Mouse (Mus musculus) heart, adult 2 months (tissue): ENCODE results near the gene Hist2h4.

Source experiments
- CTCF ChIP-seq: fragments of 200-600 bp; IDR thresholded peaks from 2 replicates; pipeline ENCODE4 v1.8.1; 2022; ENCODE audit warnings: antibody characterized with exemption, mild to moderate bottlenecking, moderate library complexity
- EP300 ChIP-seq: fragments of 200-500 bp; IDR thresholded peaks from 2 replicates; pipeline ENCODE4 v1.6.1; 2011; ENCODE audit warnings: low read depth, low read length, control low read depth; ENCODE audit not compliant: insufficient read depth
- POLR2A ChIP-seq: fragments of 200-500 bp; IDR thresholded peaks from 2 replicates; pipeline ENCODE4 v1.6.1; 2011; ENCODE audit warnings: mild to moderate bottlenecking, low read depth, low read length, control low read depth; ENCODE audit not compliant: insufficient read depth

DNA sequence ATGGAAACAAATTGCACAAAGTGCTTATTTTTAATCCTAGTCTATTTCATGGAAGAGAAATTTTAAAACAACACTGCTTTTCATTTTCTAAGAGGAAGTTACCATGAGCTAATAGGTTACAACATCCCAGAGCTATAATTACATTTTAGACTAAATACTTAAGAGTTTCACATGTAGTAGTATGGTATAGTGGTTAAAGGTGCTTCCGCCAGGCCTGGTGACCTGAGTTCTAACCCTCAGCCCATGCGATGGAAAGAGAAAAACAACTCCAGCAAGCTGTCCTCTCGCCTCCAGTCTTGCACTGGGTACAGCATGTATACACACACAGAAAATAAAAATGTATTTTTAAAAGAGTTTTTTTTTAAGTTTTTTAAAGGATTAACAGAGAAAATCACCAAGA lies 11.3 kb downstream of the Hist2h4 start:
- TF ChIP-seq POLR2A (no peak), EP300 (no peak), CTCF (no peak)
